Mouse (Mus musculus) activated CD4-positive, CD25-positive, alpha-beta regulatory T cell, adult 4 months (primary cell): ENCODE results near the gene Gm20736. TPM values are rescaled to one million over a fixed set of nuclear protein-coding genes. Genes with fewer than 3 reads are reported as not detected.
"Not testable (repeated sequence)": the region's sequence is repeated elsewhere in the genome, so short reads cannot be mapped to it uniquely, and the experiment has no call there.

Experiments used
- ATAC-seq: one replicate; pipeline ENCODE4 v1.8.0; 2017
- polyA plus RNA-seq, 2 experiments: library from polyadenylated mRNA; unstranded; fragments of 100-300 nt; shearing (Covaris generic); gene quantifications; one replicate each; pipeline ENCODE4 v1.2.1; 2017

Gm20736 gene
- polyA plus RNA-seq, result not detected

DNA sequence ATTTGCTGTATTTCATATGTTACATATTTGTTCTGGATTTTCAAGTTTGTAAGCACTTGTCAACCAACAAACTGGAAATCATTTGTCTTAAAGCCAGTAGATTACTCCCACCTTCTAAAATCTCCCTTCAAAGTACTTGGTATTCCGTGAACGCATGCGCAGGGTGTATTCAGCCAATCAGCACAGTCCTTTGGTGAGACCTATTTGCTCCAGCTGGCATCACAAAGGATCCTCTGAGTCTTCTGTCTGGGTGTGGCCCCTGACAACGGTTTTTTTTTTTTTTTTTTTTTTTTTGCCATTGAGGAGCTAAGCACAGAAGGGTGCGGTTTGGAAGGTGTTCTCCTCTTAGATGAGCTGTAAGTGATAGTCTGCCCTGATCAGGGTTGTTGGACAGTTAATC lies at the start of gene Gm20736:
Gene Gm20736, plus strand, starts transcription at position 301 of the 400 bp plus-strand sequence.
- ATAC-seq, result not testable (repeated sequence)

Other genes with a start within 250 kb of the Gm20736 start
- not detected for gene Gm20924, start 170.2 kb upstream of the Gm20736 start, polyA plus RNA-seq